Mouse (Mus musculus) Patski (cell line): ENCODE measurements around the gene Ly6g6c. TPM values are rescaled to one million over a fixed set of nuclear protein-coding genes. Genes with fewer than 3 reads are reported as not detected.
A peak's percentile ranks its signal among the peaks of the same experiment; 100 is the strongest.

Source experiments
- ATAC-seq: fragments of 100-300 bp; one replicate; pipeline ENCODE4 v1.8.0; 2021
- CTCF ChIA-PET: fragments of 350-600 bp; sonication (Branson Sonifier 250); formaldehyde crosslinking; loops from one replicate; lab custom pipeline; 2022; ENCODE audit warnings: inconsistent platforms; lab: Charles Lee
- POLR2A ChIA-PET: fragments of 350-600 bp; sonication (Branson Sonifier 250); formaldehyde crosslinking; loops from one replicate; lab custom pipeline; 2022; ENCODE audit warnings: antibody characterized with exemption, inconsistent platforms; lab: Charles Lee
- DNase-seq: peaks from one replicate; pipeline ENCODE4 v3.0.0-alpha.2; 2011; ENCODE audit warnings: low read depth, low spot score
- H3K27me3 ChIP-seq: fragments of 371-371 bp; one replicate; pipeline ENCODE4 v1.5.1; 2021
- CTCF ChIP-seq: fragments of 100-300 bp; IDR thresholded peaks from one replicate; pipeline ENCODE4 v1.5.1; 2021
- in situ Hi-C: fragments of 300-500 bp; cut with MboI; formaldehyde crosslinking; loops from 3 replicates; pipeline ENCODE4 v1.11.1; 2018; ENCODE audit warnings: low pct_unique_long_range_greater_than_20kb, mixed read lengths
- polyA plus RNA-seq: library from polyadenylated mRNA; unstranded; gene quantifications from one replicate; pipeline ENCODE4 v1.2.3, GENCODE M21; 2021

Ly6g6c gene
- polyA plus RNA-seq, 1 experiment from 2014 or later, result not detected

DNA sequence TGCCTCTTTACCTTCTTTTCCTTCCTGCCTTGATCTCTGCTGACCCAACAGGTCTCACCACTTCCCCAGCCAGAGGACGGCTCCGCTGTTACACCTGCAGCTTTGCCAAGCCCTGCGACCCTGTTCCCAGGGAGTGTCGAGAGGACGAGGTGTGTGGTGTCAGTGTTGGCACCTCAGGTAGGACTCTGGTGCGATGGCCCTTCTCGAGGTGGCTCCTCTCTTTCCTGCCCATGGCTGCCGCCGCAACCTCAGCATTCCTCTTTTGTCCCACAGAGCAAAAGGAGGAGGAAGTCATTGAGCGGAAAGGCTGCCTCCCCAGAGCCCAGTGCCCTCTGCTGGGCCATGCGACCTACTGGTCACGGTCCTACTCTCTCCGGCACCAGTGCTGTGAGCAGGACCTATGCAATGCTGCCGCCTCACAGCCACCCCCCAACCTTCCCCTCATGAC, 12.6 kb downstream of the Ly6g6c start, which contains the start of gene Ly6g6d:
Gene Ly6g6d (minus strand): TSS at position 280 of the 448 bp plus-strand sequence.
- peak; percentile 37 for ATAC-seq
- no peak for TF ChIP-seq CTCF
- CTCF ChIA-PET, result interaction anchor here (1.8 kb wide), 1 partner anchor 57 kb away, joined by 4 read pairs; no protein-coding TSS in a partner anchor
- POLR2A ChIA-PET, result no interaction called here
- in situ Hi-C loops, result no loop called here
- no peak for DNase-seq
- H3K27me3 ChIP-seq, result peaks cover 3% of the 10 kb centered on the region

DNA sequence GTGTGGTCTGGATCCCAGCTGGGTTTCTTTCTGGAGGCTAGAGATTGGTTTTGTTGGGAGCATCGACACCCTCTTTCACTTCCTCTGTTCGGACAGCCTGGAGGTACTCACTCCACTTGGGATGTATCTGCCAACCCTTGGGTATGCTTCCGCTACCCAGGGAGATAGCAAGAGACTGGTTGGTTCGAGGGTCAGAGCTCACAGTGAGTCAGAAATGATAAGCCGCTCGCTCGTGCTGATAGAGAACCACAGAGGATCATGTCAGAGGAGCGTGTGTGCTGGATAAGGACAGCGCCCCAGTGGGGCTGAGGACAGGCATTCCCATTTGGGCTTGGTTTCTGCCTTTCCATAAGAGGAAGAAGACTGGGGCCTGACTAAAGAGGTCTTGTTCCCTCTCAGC, 14.6 kb downstream of the Ly6g6c start:
- CTCF ChIA-PET, result interaction anchor here (1.3 kb wide), 1 partner anchor 58 kb away, joined by 4 read pairs; no protein-coding TSS in a partner anchor
- ATAC-seq (no peak), DNase-seq (no peak)

DNA sequence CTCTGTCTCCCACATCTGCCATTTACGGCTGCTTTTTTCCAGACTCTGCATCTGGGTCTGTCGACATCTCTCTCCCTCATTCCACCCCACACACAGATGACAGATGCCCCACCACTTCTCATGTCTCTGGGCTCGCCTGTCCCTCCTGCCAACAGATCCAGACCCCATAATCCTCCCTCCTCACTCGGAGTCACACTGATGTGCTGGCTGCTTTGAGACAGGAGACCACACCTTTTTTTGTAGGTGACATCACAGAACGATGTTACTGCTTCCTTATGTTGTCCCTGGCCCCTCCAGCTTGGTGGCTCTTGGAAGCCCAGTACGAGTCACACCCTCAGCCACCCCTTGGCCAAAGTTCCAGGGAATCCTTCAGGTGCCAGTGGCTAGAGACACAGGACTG, 15.1 kb downstream of the Ly6g6c start:
- DNase-seq (no peak), ATAC-seq (no peak)
- in situ Hi-C loops, result no loop called here
- ChIA-PET POLR2A (no interaction called here), CTCF (interaction anchor here (1.3 kb wide), 1 partner anchor 58 kb away, joined by 4 read pairs; no protein-coding TSS in a partner anchor)
- H3K27me3 ChIP-seq, result peaks cover 7% of the 10 kb centered on the region
- no peak for TF ChIP-seq CTCF

More for the DNA sequence above, 14.6 kb downstream of the Ly6g6c start:
- TF ChIP-seq CTCF, result no peak
- POLR2A ChIA-PET, result no interaction called here
- peaks cover 7% of the 10 kb centered on the region for H3K27me3 ChIP-seq
- in situ Hi-C loops, result no loop called here

DNA sequence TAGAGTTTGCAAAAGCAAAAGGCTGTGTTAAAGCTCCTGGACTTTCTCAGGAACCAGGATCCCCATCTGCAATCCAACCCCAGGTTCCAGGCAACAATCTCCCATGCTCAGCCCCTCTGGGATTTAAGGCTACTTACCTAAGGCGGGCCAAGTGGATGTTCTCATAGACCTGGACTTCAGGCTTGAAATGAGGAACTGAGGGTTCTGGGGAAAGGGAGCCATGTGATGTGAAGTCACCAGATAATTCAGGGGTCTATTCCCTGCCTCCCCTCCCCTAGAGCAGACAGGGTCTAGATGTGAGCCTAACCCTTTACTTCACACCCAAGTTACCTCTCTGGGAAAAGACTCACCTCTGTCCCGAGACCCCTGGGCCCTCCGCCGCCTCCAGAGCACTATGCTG, 15.5 kb downstream of the Ly6g6c start:
- CTCF ChIA-PET, result no interaction called here
- DNase-seq (no peak), ATAC-seq (no peak)
- H3K27me3 ChIP-seq, result peaks cover 7% of the 10 kb centered on the region
- in situ Hi-C loops, result no loop called here
- POLR2A ChIA-PET, result no interaction called here
- TF ChIP-seq CTCF, result no peak

DNA sequence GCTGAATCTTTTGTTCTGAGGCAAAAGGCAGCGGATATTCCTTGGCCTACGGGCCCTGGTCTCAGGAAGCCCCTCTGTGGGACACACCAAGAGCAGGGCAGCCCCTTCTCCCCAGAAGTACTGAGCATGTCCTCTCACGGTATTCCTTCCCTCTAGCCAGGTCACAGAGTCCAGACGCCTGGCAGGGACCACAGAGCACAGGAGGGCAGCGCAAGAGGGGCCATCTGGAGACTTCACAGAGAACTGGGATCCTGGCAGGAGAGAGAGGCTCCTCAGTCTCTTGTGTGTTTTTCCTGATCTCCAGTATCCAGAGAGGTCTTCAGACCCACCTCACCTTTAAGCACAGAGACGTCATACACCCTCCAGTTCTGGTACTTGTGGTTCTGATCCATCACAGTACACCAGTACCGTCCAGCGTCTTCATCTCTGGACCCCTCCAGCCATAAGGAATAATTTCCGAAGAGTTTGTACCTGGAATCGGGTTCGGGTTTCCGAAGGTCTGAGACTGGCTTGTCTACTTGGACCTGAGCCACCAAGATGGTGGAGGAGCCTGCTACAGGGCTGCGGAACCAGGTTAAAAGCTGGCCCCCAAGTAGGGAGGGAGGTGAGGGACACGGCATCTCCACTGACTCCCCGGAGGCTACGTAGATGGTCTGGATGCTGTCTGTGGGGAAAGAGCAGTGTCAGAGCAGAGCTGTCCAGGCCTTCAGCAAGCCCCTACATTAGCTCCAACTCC, 17.8 kb downstream of the Ly6g6c start:
- ChIA-PET POLR2A (interaction anchor here (0.6 kb wide), 1 partner anchor 140 kb away, joined by 4 read pairs; no protein-coding TSS in a partner anchor), CTCF (interaction anchor here (1.5 kb wide), 1 partner anchor 62 kb away, joined by 3 read pairs; no protein-coding TSS in a partner anchor)
- TF ChIP-seq CTCF, result no peak
- DNase-seq, result no peak
- in situ Hi-C loops, result no loop called here
- ATAC-seq, result no peak
- H3K27me3 ChIP-seq, result peaks cover 13% of the 10 kb centered on the region

DNA sequence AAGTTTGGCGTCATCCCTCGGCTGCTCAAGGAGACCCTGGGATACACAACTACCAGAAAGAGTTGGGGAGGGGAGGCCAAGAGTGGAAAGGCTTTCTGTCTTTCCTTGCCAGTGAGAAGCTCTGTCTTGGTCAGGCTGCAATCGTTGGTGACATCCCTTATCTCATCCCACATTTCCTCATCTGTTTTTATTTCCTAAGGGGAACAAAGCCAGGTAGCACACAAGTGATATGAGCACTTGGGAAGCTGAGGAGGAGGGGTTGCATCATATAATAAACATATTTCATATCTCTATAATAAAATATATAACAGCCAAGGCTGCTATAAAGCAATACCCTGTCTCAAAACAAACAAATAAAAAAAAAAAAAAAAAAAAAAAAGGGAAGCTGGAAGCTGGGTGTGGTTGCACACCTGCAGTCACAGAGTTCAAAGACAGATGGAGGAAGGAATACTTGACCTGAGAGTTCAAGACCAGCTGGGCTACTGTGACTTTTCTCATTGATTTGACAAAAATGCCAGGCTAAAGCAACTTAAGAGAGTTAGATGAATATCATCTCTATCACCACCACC, 18.8 kb downstream of the Ly6g6c start:
- DNase-seq, result no peak
- ChIA-PET CTCF (interaction anchor here (1.5 kb wide), 1 partner anchor 63 kb away, joined by 3 read pairs; no protein-coding TSS in a partner anchor), POLR2A (interaction anchor here (0.6 kb wide), 1 partner anchor 20 kb away, joined by 7 read pairs; no protein-coding TSS in a partner anchor)
- ATAC-seq, result no peak
- no peak for TF ChIP-seq CTCF
- H3K27me3 ChIP-seq, result peaks cover 13% of the 10 kb centered on the region
- in situ Hi-C loops, result no loop called here

DNA sequence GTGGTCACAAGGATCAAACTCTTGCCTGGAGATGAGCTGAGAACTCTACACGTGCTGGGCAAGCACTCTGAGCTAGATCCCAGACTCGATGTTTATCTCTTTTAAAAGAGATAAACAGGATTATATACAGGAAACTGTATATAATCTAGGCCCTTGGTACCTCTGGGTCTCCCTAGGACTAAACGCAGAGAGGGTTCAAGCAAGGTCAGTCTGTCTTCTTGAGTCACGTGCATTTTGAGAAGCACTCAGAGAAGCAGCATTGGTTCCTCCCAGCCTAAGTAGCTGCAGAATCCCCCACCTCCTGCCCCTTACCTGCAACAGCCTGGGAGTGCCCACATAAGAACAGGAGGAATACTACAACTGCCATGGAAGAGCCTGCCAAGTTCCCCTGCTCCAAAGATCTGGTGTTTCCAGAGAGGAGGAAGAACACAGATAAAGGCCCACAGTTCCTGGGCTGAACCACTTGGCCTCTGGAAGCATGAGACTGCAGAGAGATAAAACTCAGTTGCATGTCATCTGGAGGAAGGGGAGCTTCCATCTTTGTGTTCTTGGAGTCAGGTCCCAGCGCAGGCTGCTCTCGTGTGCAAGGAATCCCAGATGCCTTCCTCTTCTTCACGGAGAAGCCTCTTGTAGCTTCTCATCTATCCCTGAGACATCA, 20.1 kb downstream of the Ly6g6c start, which contains the start of gene Ly6g6f:
Gene Ly6g6f (minus strand): TSS at position 403 of the 658 bp plus-strand sequence.
- CTCF ChIA-PET, result interaction anchor here (0.9 to 1.8 kb wide), 3 partner anchors 13 to 64 kb away, joined by 3 to 5 read pairs (median 4); no protein-coding TSS in a partner anchor
- H3K27me3 ChIP-seq, result peaks cover 13% of the 10 kb centered on the region
- in situ Hi-C loops, result loop anchor here (5.0 kb wide), 1 partner anchor 53 kb away; no protein-coding TSS in a partner anchor
- POLR2A ChIA-PET, result interaction anchor here (0.6 kb wide), 1 partner anchor 1243 kb away, joined by 3 read pairs; no protein-coding TSS in a partner anchor
- TF ChIP-seq CTCF, result no peak
- ATAC-seq (no peak), DNase-seq (no peak)

DNA sequence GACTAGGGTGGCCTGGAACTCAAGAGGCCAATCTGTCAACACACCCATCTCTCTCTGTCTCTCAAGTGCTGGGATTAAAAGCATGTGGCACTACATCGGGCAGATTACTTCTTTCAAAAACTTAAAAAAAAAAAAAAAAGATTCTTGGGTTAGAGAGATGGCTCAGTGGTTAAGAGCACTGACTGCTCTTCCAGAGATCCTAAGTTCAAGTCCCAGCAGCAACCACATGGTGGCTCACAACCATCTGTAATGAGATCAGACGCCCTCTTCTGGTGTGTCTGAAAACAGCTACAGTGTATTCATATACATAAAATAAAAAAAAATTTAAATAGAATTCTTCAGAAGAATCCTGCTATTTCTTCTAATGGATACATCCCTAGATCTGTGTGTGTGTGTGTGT, 23.0 kb downstream of the Ly6g6c start:
- peaks cover 6% of the 10 kb centered on the region for H3K27me3 ChIP-seq
- no peak for DNase-seq
- no peak for ATAC-seq
- TF ChIP-seq CTCF, result no peak
- ChIA-PET CTCF (interaction anchor here (0.6 kb wide), 1 partner anchor 33 kb away, joined by 3 read pairs; no protein-coding TSS in a partner anchor), POLR2A (no interaction called here)
- in situ Hi-C loops, result loop anchor here (5.0 kb wide), 1 partner anchor 56 kb away; no protein-coding TSS in a partner anchor

DNA sequence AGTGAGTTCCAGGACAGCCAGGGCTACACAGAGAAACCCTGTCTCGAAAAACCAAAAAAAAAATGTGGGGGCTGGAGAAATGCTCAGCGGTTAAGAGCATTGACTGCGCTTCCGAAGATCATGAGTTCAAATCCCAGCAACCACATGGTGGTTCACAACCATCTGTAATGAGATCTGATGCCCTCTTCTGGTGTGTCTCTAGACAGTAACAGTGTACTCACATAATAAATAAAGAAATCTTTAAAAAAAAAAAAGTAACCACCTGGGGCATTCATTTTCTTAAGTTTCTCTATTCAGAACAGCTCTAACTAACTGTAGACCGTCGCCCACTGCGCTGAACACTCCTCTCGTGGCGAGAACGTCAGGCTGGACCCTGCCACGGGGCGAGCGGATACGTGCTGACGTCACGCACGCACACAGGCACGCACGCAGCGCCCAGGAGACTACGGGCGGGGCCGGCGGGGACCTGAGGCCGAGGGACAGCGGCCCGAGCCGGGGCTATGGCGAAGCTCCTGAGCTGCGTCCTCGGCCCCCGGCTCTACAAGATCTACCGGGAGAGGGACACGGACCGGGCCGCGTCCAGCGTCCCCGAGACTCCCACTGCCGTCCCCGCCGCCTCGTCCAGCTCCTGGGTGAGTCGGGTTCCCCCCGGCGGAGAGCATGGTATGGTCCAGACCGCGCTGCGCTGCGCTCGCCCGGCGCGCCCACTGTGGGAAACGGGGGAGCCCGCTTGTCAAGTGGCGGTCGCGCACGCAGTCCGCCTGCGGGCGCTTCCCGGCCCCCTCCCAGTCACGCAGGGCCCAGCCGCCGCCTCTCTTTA, 23.8 kb downstream of the Ly6g6c start, which contains the start of gene Abhd16a:
Gene Abhd16a (plus strand): TSS at position 439 of the 820 bp plus-strand sequence.
- POLR2A ChIA-PET, result interaction anchor here (0.8 to 1.2 kb wide), 3 partner anchors 9 to 35 kb away, joined by 3 to 4 read pairs (median 4); partner anchors contain the start of gene Mpig6b
- no peak for TF ChIP-seq CTCF
- DNase-seq (peak; percentile 31), ATAC-seq (peak; percentile 94)
- H3K27me3 ChIP-seq, result peaks cover 6% of the 10 kb centered on the region
- CTCF ChIA-PET, result no interaction called here
- in situ Hi-C loops, result loop anchor here (5.0 kb wide), 1 partner anchor 57 kb away; no protein-coding TSS in a partner anchor
